In genomic region chr8:119425533-119425932, GRCm38 (mm10) we compare ENCODE assay signal across 9 mouse cellular contexts. TPM values are rescaled to one million over a fixed set of nuclear protein-coding genes. Genes with fewer than 3 reads are reported as not detected.
DNase-seq lines count a peak whose midpoint lies in the region; ATAC-seq and TF ChIP-seq lines count a peak whose summit lies in the region.
"Had no signal": no experiment of that assay in that cellular context is flagged by ENCODE, and none has a peak within 500 bp of the region (broad histone marks: within the 10 kb centered on the region; RNA-seq: fewer than 3 reads in every experiment).

No protein-coding gene starts in this region.

- peak; percentile 71 for DNase-seq in CD4-positive, CD25-positive, alpha-beta regulatory T cell, adult 2 months (ENCODE audit: low read depth, low spot score)
- no peak for DNase-seq in embryonic facial prominence, embryonic 10.5 days (ENCODE audit: low spot score)
- DNase-seq in kidney, adult 8-10 months: peak; percentile 56 to 65
- peak; percentile 84 for DNase-seq in lung, postnatal 0 days (ENCODE audit: low spot score)
- DNase-seq in thymus, postnatal 0 days (ENCODE audit: low spot score): peak; percentile 59
- no peak for DNase-seq in left cerebral cortex, adult 9 months (ENCODE audit: low spot score in 2 of 2)
- DNase-seq in embryo, embryonic 11 days: no peak

- H3K36me3 ChIP-seq in embryonic facial prominence, embryonic 10.5 days (replicated peaks): no peaks in the 10 kb centered on the region
- H3K36me3 ChIP-seq in lung, postnatal 0 days (ENCODE audit: insufficient read depth, low read length): no peaks in the 10 kb centered on the region

- no peak overlapping the region for H3K4me3 ChIP-seq in embryonic facial prominence, embryonic 10.5 days
- no peak overlapping the region for H3K4me3 ChIP-seq in lung, postnatal 0 days (ENCODE audit: low read depth, low read length)
- H3K4me3 ChIP-seq: myocyte had no signal

- H3K9ac ChIP-seq in lung, postnatal 0 days (replicated peaks; ENCODE audit: low read depth): no peak overlapping the region

- WGBS in embryonic facial prominence, embryonic 10.5 days: 90% methylated on average over 10 of the region's 10 CpGs
- WGBS in lung, postnatal 0 days: 40% methylated on average over 10 of the region's 10 CpGs

- ATAC-seq in CD4-positive, CD25-positive, alpha-beta regulatory T cell, adult 4 months: no peak
- ATAC-seq in lung, postnatal 0 days: peak; percentile 76

- TF ChIP-seq EP300 in lung, postnatal 0 days (IDR thresholded peaks at IDR 0.05): no peak; the same call in 1 of the 2 replicates

- peak; percentile 59 for TF ChIP-seq CTCF in lung, postnatal 0 days (IDR thresholded peaks at IDR 0.05)

- H3K27ac ChIP-seq in embryonic facial prominence, embryonic 10.5 days (replicated peaks): 0 out of 2 replicates have a peak overlapping the region, but pooled peaks have one; percentile 19
- peak overlapping the region; percentile 85 for H3K27ac ChIP-seq in lung, postnatal 0 days (ENCODE audit: low read length)

- H3K4me1 ChIP-seq in embryonic facial prominence, embryonic 10.5 days: peaks cover 57% of the 10 kb centered on the region
- peaks cover 27% of the 10 kb centered on the region; the same call in 1 of the 2 replicates for H3K4me1 ChIP-seq in lung, postnatal 0 days (ENCODE audit: insufficient read depth, low read depth, low read length)

- 0 out of 2 replicates have a peak, but pooled peaks cover 4% of the 10 kb centered on the region for H3K27me3 ChIP-seq in embryonic facial prominence, embryonic 10.5 days (replicated peaks; ENCODE audit: low read depth, poor library complexity, severe bottlenecking)
- H3K27me3 ChIP-seq in lung, postnatal 0 days (replicated peaks; ENCODE audit: insufficient read depth, low read length): no peaks in the 10 kb centered on the region

- no peaks in the 10 kb centered on the region for H3K9me3 ChIP-seq in embryonic facial prominence, embryonic 10.5 days
- H3K9me3 ChIP-seq in lung, postnatal 0 days (ENCODE audit: low read length): no peaks in the 10 kb centered on the region

- H3K4me2 ChIP-seq in lung, postnatal 0 days (replicated peaks; ENCODE audit: low read depth, low read length): no peak overlapping the region

RNA-seq across cellular contexts. Expression of gene Osgin1, which starts 8.4 kb away (rescaled TPM):
- polyA plus RNA-seq in CD4-positive, CD25-positive, alpha-beta regulatory T cell, adult 4 months (2017; shearing (Covaris generic)): 10 to 100 TPM; 16.7 to 26.0 TPM
- 0.43 and 0.47 TPM in 2 replicates for polyA plus RNA-seq in embryonic facial prominence, embryonic 10.5 days (2016; fragmentation: Nextera tagmentation; extraction: Ambion mirVana)
- 9.7 and 14.0 TPM in 2 replicates for polyA plus RNA-seq in lung, postnatal 0 days (2015; fragmentation: Nextera tagmentation; extraction: Ambion mirVana)
- polyA plus RNA-seq in thymus, postnatal 0 days (2015; fragmentation: Nextera tagmentation; extraction: Ambion mirVana): 1.4 and 1.6 TPM in 2 replicates

RNA-seq across cellular contexts. Expression of gene Necab2, which starts 21.0 kb away (rescaled TPM):
- polyA plus RNA-seq in CD4-positive, CD25-positive, alpha-beta regulatory T cell, adult 4 months (2017; shearing (Covaris generic)): not detected
- polyA plus RNA-seq in embryonic facial prominence, embryonic 10.5 days (2016; fragmentation: Nextera tagmentation; extraction: Ambion mirVana): 8.8 and 9.4 TPM in 2 replicates
- polyA plus RNA-seq in lung, postnatal 0 days (2015; fragmentation: Nextera tagmentation; extraction: Ambion mirVana): 1.2 and 1.8 TPM in 2 replicates
- polyA plus RNA-seq in thymus, postnatal 0 days (2015; fragmentation: Nextera tagmentation; extraction: Ambion mirVana): 0.12 TPM in 2 replicates
- polyA plus RNA-seq: myocyte had no signal

RNA-seq across cellular contexts. Expression of gene Mlycd, which starts 30.9 kb away (rescaled TPM):
- polyA plus RNA-seq in CD4-positive, CD25-positive, alpha-beta regulatory T cell, adult 4 months (2017; shearing (Covaris generic)): 1 to 10 TPM; 4.5 to 5.6 TPM
- polyA plus RNA-seq in embryonic facial prominence, embryonic 10.5 days (2016; fragmentation: Nextera tagmentation; extraction: Ambion mirVana): 7.3 and 7.6 TPM in 2 replicates
- 18.3 and 19.1 TPM in 2 replicates for polyA plus RNA-seq in lung, postnatal 0 days (2015; fragmentation: Nextera tagmentation; extraction: Ambion mirVana)
- 11.6 and 13.4 TPM in 2 replicates for polyA plus RNA-seq in thymus, postnatal 0 days (2015; fragmentation: Nextera tagmentation; extraction: Ambion mirVana)

Comparison
In these comparisons a context has a peak if more than half of its experiments do, and no peak if none do; other contexts are left out.
1. DNase-seq: peak in CD4-positive, CD25-positive, alpha-beta regulatory T cell, adult 2 months (single experiment), kidney, adult 8-10 months (2 of 2), lung, postnatal 0 days (single experiment) and thymus, postnatal 0 days (single experiment); none in embryonic facial prominence, embryonic 10.5 days (single experiment), left cerebral cortex, adult 9 months (0 of 2) and embryo, embryonic 11 days (single experiment).